14 mouse cellular contexts compared by ENCODE assay signal in genomic region chr5:132030941-132031531, GRCm38 (mm10).
DNase-seq lines count a peak whose midpoint lies in the region; ATAC-seq lines count a peak whose summit lies in the region.
"Had no signal": no experiment of that assay in that cellular context is flagged by ENCODE, and none has a peak within 500 bp of the region (broad histone marks: within the 10 kb centered on the region; RNA-seq: fewer than 3 reads in every experiment).

No protein-coding gene starts in this region.

- no peak for ATAC-seq in heart, embryonic 11.5 days (replicated peaks; ENCODE audit: insufficient number of reproducible peaks, low FRiP score, low TSS enrichment)
- no peak for ATAC-seq in neural tube, embryonic 13.5 days (ENCODE audit: low read depth)
- ATAC-seq in hindbrain, embryonic 16.5 days, result no peak
- no peak for ATAC-seq in CD4-positive, CD25-positive, alpha-beta regulatory T cell, adult 4 months

- no peak overlapping the region for H3K9ac ChIP-seq in heart, embryonic 11.5 days (ENCODE audit: low read depth, low read length)
- no peak overlapping the region for H3K9ac ChIP-seq in neural tube, embryonic 13.5 days
- no peak overlapping the region for H3K9ac ChIP-seq in hindbrain, embryonic 16.5 days (ENCODE audit: low read depth, low read length)
- H3K9ac ChIP-seq: liver, embryonic 14.5 days had no signal

- peaks cover 8% of the 10 kb centered on the region for H3K4me1 ChIP-seq in heart, embryonic 11.5 days (ENCODE audit: control insufficient read depth, insufficient read depth, low read length)
- H3K4me1 ChIP-seq in neural tube, embryonic 13.5 days (replicated peaks), result peaks cover 55% of the 10 kb centered on the region
- H3K4me1 ChIP-seq in hindbrain, embryonic 16.5 days (ENCODE audit: control insufficient read depth, insufficient read depth, low read depth, low read length), result peaks cover 22% of the 10 kb centered on the region

- no peak overlapping the region for H3K4me3 ChIP-seq in heart, embryonic 11.5 days (ENCODE audit: low read depth, low read length)
- no peak overlapping the region for H3K4me3 ChIP-seq in neural tube, embryonic 13.5 days
- H3K4me3 ChIP-seq in hindbrain, embryonic 16.5 days (ENCODE audit: low read length), result no peak overlapping the region
- H3K4me3 ChIP-seq: erythroblast, embryonic 14.5 days; left cerebral cortex, adult 2 months had no signal

- no peaks in the 10 kb centered on the region for H3K27me3 ChIP-seq in heart, embryonic 11.5 days (ENCODE audit: control insufficient read depth, insufficient read depth, low read length)
- no peaks in the 10 kb centered on the region for H3K27me3 ChIP-seq in neural tube, embryonic 13.5 days
- no peaks in the 10 kb centered on the region for H3K27me3 ChIP-seq in hindbrain, embryonic 16.5 days (replicated peaks; ENCODE audit: control insufficient read depth, insufficient read depth, low read length)
- H3K27me3 ChIP-seq: CH12.LX had no signal

- intact Hi-C loops in gastrocnemius, postnatal 36 days (cut with DNase I), result no loop called here

- no peak overlapping the region for H3K4me2 ChIP-seq in heart, embryonic 11.5 days
- H3K4me2 ChIP-seq in neural tube, embryonic 13.5 days, result no peak overlapping the region
- H3K4me2 ChIP-seq in hindbrain, embryonic 16.5 days (ENCODE audit: low read length), result no peak overlapping the region

- DNase-seq in heart, adult 18-20 months, result peak; percentile 1 to 4
- no peak for DNase-seq in neural tube, embryonic 10.5 days (ENCODE audit: extremely low spot score, low spot score)
- no peak for DNase-seq in gastrocnemius, postnatal 36 days
- no peak for DNase-seq in B cell, adult 2 months
- DNase-seq: cerebellum, adult 8-10 months; thymus, postnatal 36 days had no signal

- H3K27ac ChIP-seq in heart, embryonic 11.5 days (ENCODE audit: low read depth, low read length), result no peak overlapping the region
- peak overlapping the region; percentile 61 for H3K27ac ChIP-seq in neural tube, embryonic 13.5 days (replicated peaks)
- peak overlapping the region; percentile 32; the same call in 1 of the 2 replicates for H3K27ac ChIP-seq in hindbrain, embryonic 16.5 days (ENCODE audit: low read depth, low read length)
- H3K27ac ChIP-seq: left cerebral cortex, adult 2 months; liver, embryonic 14.5 days had no signal

- WGBS in heart, embryonic 11.5 days (ENCODE audit: insufficient replicate concordance), result 64% methylated on average over 15 of the region's 15 CpGs
- 47% methylated on average over 15 of the region's 15 CpGs for WGBS in neural tube, embryonic 13.5 days
- 38% methylated on average over 15 of the region's 15 CpGs for WGBS in hindbrain, embryonic 16.5 days

- no peaks in the 10 kb centered on the region for H3K36me3 ChIP-seq in heart, embryonic 11.5 days (ENCODE audit: control insufficient read depth, insufficient read depth, low read length)
- H3K36me3 ChIP-seq in neural tube, embryonic 13.5 days, result no peaks in the 10 kb centered on the region
- no peaks in the 10 kb centered on the region for H3K36me3 ChIP-seq in hindbrain, embryonic 16.5 days (ENCODE audit: control insufficient read depth, insufficient read depth, low read length)

- H3K9me3 ChIP-seq in heart, embryonic 11.5 days (replicated peaks; ENCODE audit: control insufficient read depth, low read length), result no peaks in the 10 kb centered on the region
- no peaks in the 10 kb centered on the region for H3K9me3 ChIP-seq in neural tube, embryonic 13.5 days
- H3K9me3 ChIP-seq in hindbrain, embryonic 16.5 days (ENCODE audit: control insufficient read depth, low read length), result no peaks in the 10 kb centered on the region

Comparison
In these comparisons a context has a peak if more than half of its experiments do, and no peak if none do; other contexts are left out.
1. DNase-seq: peak in heart, adult 18-20 months (2 of 2); none in neural tube, embryonic 10.5 days (single experiment), gastrocnemius, postnatal 36 days (0 of 2) and B cell, adult 2 months (0 of 2).